Mouse (Mus musculus) cerebellum, adult 9-10 months (tissue): ENCODE results near the gene Tha1.

Experiments
- DNase-seq: peaks from one replicate; pipeline ENCODE4 v3.0.0; 2022

Gene Tha1

GRCm38 (mm10) chr11:117824060-117824969 is 49.0 kb downstream of the Tha1 start:
- DNase-seq: peak; percentile 79

- no peak for DNase-seq
Measured at GRCm38 (mm10) chr11:117823411-117823810, 49.9 kb downstream of the Tha1 start.

GRCm38 (mm10) chr11:117822728-117823241 is 50.5 kb downstream of the Tha1 start:
- DNase-seq: no peak

GRCm38 (mm10) chr11:117821868-117822267 is 51.4 kb downstream of the Tha1 start:
- no peak for DNase-seq

GRCm38 (mm10) chr11:117820173-117820572 is 53.1 kb downstream of the Tha1 start:
- no peak for DNase-seq

- no peak for DNase-seq
Measured at GRCm38 (mm10) chr11:117819095-117819494, 54.2 kb downstream of the Tha1 start.
